Mouse (Mus musculus) liver, embryonic 11.5 days (tissue): Measurements from ENCODE around the gene Chchd2. TPM values are rescaled to one million over a fixed set of nuclear protein-coding genes. Genes with fewer than 3 reads are reported as not detected.

Source experiments
- ATAC-seq: fragments of 200-750 bp; cut with Nextera tagmentation; replicated peaks from 2 replicates; pipeline ENCODE4 v1.8.0; 2017; ENCODE audit warnings: moderate number of reproducible peaks, mild to moderate bottlenecking, moderate TSS enrichment, moderate library complexity; ENCODE audit not compliant: low FRiP score
- DNase-seq: peaks from one replicate; pipeline ENCODE4 v3.0.0-alpha.2; 2017; ENCODE audit warnings: low spot score
- H3K27ac ChIP-seq: fragments of 300-500 bp; sonication (generic); 2 replicates; pipeline ENCODE4 v1.5.1; 2014; ENCODE audit warnings: mild to moderate bottlenecking, low read depth, low read length, control low read depth
- H3K27me3 ChIP-seq: fragments of 300-500 bp; sonication (generic); replicated peaks from 2 replicates; pipeline ENCODE4 v1.6.1; 2014; ENCODE audit warnings: low read length, mixed read lengths; ENCODE audit not compliant: control insufficient read depth, insufficient read depth
- H3K36me3 ChIP-seq: fragments of 300-500 bp; sonication (generic); 2 replicates; pipeline ENCODE4 v1.6.1; 2014; ENCODE audit warnings: mild to moderate bottlenecking, low read length, moderate library complexity, mixed read lengths; ENCODE audit not compliant: control insufficient read depth, insufficient read depth
- H3K4me1 ChIP-seq: fragments of 300-500 bp; sonication (generic); replicated peaks from 2 replicates; pipeline ENCODE4 v1.6.1; 2014; ENCODE audit warnings: low read length, mixed read lengths; ENCODE audit not compliant: control insufficient read depth, insufficient read depth
- H3K4me2 ChIP-seq: fragments of 300-500 bp; sonication (generic); 2 replicates; pipeline ENCODE4 v1.6.1; 2014; ENCODE audit warnings: mild to moderate bottlenecking, control low read depth, moderate library complexity
- H3K4me3 ChIP-seq: fragments of 300-500 bp; sonication (generic); 2 replicates; pipeline ENCODE4 v1.5.1; 2014; ENCODE audit warnings: low read depth, low read length, control low read depth
- H3K9ac ChIP-seq: fragments of 300-500 bp; sonication (generic); 2 replicates; pipeline ENCODE4 v1.6.1; 2014; ENCODE audit warnings: low read depth, low read length, control low read depth
- H3K9me3 ChIP-seq: fragments of 300-500 bp; sonication (generic); 2 replicates; pipeline ENCODE4 v1.6.1; 2016; ENCODE audit warnings: low read length, inconsistent platforms, mixed read lengths; ENCODE audit not compliant: control insufficient read depth
- WGBS: fragments of 180-500 bp; shearing (Covaris S2); extraction: QIAGEN DNeasy Blood & Tissue Kit; methylation state at CpG from one replicate; pipeline ENCODE4 v1.1.7; 2014; 5-methylcytosine and 5-hydroxymethylcytosine counted together
- polyA plus RNA-seq: library from polyadenylated mRNA; unstranded; fragments of >200 nt; fragmentation: Nextera tagmentation; extraction: Ambion mirVana; gene quantifications from 2 replicates; pipeline ENCODE4 v1.2.1, GENCODE M21; 2014

Gene Chchd2
- 991 and 1,008 TPM in 2 replicates for polyA plus RNA-seq

GRCm38 (mm10) chr5:129886911-129887636, at the start of gene Chchd2:
TSS of gene Chchd2 (minus strand) at chr5:129887470.
- Histone ChIP-seq H3K4me2 (peak within 1 kb of the TSS; percentile 85), H3K4me1 (peaks cover 5% of the 10 kb centered on the region), H3K27ac (peak within 1 kb of the TSS; percentile 98), H3K9me3 (no peaks in the 10 kb centered on the region), H3K4me3 (peak within 1 kb of the TSS; percentile 92), H3K36me3 (peaks cover 9% of the 10 kb centered on the region), H3K9ac (peak within 1 kb of the TSS; percentile 91), H3K27me3 (no peaks in the 10 kb centered on the region)
- WGBS = under 1% methylated on average over 46 of the region's 46 CpGs
- DNase-seq = peak; percentile 88
- peak; percentile 98 for ATAC-seq

GRCm38 (mm10) chr5:129936941-129937340, 49.7 kb upstream of the Chchd2 start:
- Histone ChIP-seq H3K4me2 (no peak overlapping the region), H3K4me3 (no peak overlapping the region), H3K9ac (no peak overlapping the region), H3K4me1 (no peaks in the 10 kb centered on the region), H3K9me3 (no peaks in the 10 kb centered on the region), H3K27ac (no peak overlapping the region), H3K36me3 (no peaks in the 10 kb centered on the region), H3K27me3 (no peaks in the 10 kb centered on the region)
- DNase-seq = no peak
- ATAC-seq = no peak
- WGBS = 61% methylated on average over 4 of the region's 4 CpGs

DNA sequence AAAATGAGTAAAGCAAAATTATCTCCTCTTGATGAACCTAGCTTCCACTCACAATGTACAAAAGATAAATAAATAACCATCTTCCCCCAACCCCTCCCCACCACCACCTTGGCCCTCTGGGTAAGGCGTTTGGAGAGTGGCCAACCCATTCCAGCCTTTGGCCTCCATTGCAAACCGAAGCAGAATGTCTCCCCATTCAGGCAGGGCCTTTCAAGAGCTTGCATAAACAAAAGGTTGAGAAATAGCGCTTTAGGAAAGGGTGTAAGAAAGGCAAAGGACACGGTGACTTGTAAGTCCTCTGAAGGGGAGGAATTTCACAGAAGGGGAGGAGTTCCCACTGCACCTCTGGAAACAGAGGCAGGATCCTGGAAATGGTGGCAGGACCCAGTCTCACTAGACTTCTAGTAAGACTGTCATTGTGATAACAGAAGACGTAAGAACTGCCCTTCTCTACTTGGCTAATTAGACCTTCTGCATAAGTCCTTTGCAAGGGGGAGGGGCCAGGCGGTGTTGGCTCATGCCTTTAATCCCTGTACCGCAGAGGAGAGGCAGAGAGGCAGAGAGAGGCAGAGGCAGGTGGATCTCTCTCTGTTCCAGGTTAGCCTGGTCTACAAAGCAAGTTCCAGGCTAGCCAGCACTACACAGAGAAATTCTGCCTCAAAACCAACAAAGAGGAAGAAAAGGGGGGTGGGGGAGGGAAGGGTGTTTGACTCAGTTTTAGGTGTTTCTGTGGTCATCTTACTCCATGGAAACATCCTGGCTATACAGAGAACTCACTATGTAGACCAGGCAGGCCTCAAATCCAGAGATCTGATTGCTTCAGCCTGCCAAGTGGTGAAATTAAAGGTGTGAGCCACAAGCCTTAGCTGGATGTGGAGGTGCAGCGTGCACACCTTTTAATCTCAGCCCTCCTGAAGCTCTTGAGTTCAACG, 42.9 kb upstream of the Chchd2 start:
- no peaks in the 10 kb centered on the region for H3K9me3 ChIP-seq
- no peak overlapping the region for H3K27ac ChIP-seq
- 52% methylated on average over 9 of the region's 9 CpGs for WGBS
- H3K9ac ChIP-seq = no peak overlapping the region
- no peaks in the 10 kb centered on the region for H3K27me3 ChIP-seq
- no peaks in the 10 kb centered on the region for H3K4me1 ChIP-seq
- H3K4me3 ChIP-seq = no peak overlapping the region
- DNase-seq (no peak), ATAC-seq (no peak; the same call in 1 of the 2 replicates)
- no peaks in the 10 kb centered on the region for H3K36me3 ChIP-seq
- no peak overlapping the region for H3K4me2 ChIP-seq

DNA sequence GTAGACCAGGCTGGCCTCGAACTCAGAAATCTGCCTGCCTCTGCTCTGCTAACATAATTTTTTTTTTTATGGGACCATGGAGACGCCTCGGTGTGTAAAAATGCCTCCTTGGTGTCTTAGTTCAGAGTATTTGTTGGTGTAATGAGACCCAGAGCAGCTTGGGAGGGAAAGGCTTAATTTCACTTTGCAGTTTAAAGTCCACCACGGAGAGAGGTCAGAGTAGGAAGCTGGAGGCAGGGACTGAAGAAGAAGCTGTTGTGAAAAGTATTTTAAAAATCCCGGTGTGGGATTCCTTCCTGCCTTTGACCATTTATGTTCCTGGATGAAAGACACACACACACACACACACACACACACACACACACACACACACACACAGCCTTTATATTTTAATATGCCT, 38.7 kb upstream of the Chchd2 start:
- 86% methylated on average over 5 of the region's 5 CpGs for WGBS
- DNase-seq (no peak), ATAC-seq (no peak)
- H3K9me3 ChIP-seq = no peaks in the 10 kb centered on the region
- no peaks in the 10 kb centered on the region for H3K36me3 ChIP-seq
- H3K9ac ChIP-seq = no peak overlapping the region
- H3K4me1 ChIP-seq = no peaks in the 10 kb centered on the region
- no peaks in the 10 kb centered on the region for H3K27me3 ChIP-seq
- H3K4me2 ChIP-seq = no peak overlapping the region
- no peak overlapping the region for H3K27ac ChIP-seq
- no peak overlapping the region for H3K4me3 ChIP-seq

DNA sequence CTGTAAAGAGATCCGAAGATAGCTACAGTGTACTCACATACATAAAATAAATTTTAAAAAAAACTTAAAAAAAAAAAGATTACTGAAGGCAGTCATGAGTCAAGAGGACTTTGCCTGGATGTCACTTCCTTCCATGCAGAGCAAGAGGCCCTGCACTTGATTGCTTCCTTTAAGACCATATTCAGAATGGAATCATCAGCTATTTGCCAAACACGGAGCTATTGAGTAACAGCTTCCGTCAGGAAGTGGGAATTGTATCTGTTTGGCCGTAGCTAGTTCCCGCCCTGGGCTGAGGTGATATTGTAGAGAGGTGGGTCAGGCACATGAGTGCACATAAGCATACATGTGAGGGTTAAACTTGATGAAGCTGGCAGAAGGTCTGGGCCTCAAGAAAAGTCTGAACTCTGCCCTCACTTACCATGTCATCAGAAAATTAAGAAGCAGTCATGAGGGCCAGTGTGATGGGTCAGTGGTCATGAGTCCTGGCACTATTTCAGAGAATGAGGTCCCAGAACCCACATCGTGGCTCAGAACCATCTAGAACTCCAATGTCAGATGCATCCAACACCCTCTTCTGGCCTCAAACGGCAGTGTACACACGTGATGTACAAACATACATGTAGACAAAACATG, 37.7 kb upstream of the Chchd2 start:
- Histone ChIP-seq H3K4me3 (no peak overlapping the region), H3K36me3 (no peaks in the 10 kb centered on the region), H3K27ac (no peak overlapping the region), H3K27me3 (no peaks in the 10 kb centered on the region), H3K4me2 (no peak overlapping the region), H3K9me3 (no peaks in the 10 kb centered on the region), H3K4me1 (no peaks in the 10 kb centered on the region), H3K9ac (no peak overlapping the region)
- ATAC-seq (no peak), DNase-seq (no peak)
- WGBS = 77% methylated on average over 8 of the region's 8 CpGs

DNA sequence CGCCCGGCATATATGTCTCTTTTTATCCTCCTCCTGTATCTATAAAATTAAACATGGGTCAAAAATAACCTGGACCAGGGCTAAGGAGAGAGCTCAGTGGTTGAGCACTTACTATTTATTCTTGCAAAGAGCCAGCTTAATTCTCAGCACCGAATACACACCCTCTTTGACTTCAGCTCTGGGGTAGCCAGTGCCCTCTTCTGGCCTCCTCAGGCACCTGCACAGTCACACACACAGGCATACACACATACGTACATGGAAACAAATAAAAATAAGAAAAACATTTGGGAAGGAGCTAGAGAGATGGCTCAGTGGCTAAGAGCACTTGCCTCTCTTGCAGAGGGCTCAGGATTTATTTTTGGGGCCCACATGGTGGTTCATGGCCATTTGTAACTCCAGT, 34.7 kb upstream of the Chchd2 start:
- Histone ChIP-seq H3K36me3 (no peaks in the 10 kb centered on the region), H3K9me3 (no peaks in the 10 kb centered on the region), H3K4me3 (no peak overlapping the region), H3K4me2 (no peak overlapping the region), H3K4me1 (peaks cover 3% of the 10 kb centered on the region; the same call in 1 of the 2 replicates), H3K27ac (no peak overlapping the region), H3K9ac (no peak overlapping the region), H3K27me3 (no peaks in the 10 kb centered on the region)
- ATAC-seq = no peak
- DNase-seq = no peak
- WGBS = 95% methylated on average over 4 of the region's 4 CpGs

GRCm38 (mm10) chr5:129919320-129919719, 32.0 kb upstream of the Chchd2 start:
- Histone ChIP-seq H3K4me2 (no peak overlapping the region), H3K4me1 (peaks cover 3% of the 10 kb centered on the region; the same call in 1 of the 2 replicates), H3K27ac (no peak overlapping the region), H3K36me3 (no peaks in the 10 kb centered on the region), H3K9ac (no peak overlapping the region), H3K9me3 (no peaks in the 10 kb centered on the region), H3K4me3 (no peak overlapping the region), H3K27me3 (no peaks in the 10 kb centered on the region)
- DNase-seq = no peak
- ATAC-seq = no peak
- WGBS = 72% methylated on average over 8 of the region's 8 CpGs

DNA sequence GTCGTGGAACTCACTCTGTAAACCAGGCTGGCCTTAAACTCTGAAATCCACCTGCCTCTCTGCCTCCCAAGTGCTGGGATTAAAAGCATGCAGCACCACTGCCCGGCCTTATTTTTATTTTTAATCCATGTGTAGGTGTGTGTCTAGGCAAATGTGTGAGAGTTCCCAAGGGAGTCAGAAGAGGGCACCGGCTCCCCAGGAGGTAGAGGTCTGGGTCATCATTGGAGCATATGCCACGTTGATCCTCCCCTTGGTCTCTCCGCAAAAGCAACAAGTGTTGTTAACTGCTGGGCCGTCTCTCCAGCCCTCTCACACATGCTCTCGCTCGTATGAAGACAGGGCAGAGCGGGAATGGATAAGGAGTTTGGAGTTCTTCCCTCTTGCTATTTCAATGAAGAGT, 31.5 kb upstream of the Chchd2 start:
- H3K9me3 ChIP-seq = no peaks in the 10 kb centered on the region
- 84% methylated on average over 9 of the region's 9 CpGs for WGBS
- H3K4me3 ChIP-seq = no peak overlapping the region
- no peak overlapping the region for H3K27ac ChIP-seq
- H3K36me3 ChIP-seq = no peaks in the 10 kb centered on the region
- no peak for ATAC-seq
- H3K27me3 ChIP-seq = no peaks in the 10 kb centered on the region
- no peak overlapping the region for H3K4me2 ChIP-seq
- DNase-seq = no peak
- H3K9ac ChIP-seq = no peak overlapping the region
- H3K4me1 ChIP-seq = peaks cover 3% of the 10 kb centered on the region; the same call in 1 of the 2 replicates
